Mouse (Mus musculus) midbrain, postnatal 0 days (tissue): ENCODE data around the gene Tekt5. TPM values are rescaled to one million over a fixed set of nuclear protein-coding genes. Genes with fewer than 3 reads are reported as not detected.

ENCODE experiments used
- ATAC-seq: fragments of 200-750 bp; cut with Nextera tagmentation; 2 replicates; pipeline ENCODE4 v1.8.0; 2017; ENCODE audit warnings: moderate number of reproducible peaks, mild to moderate bottlenecking, moderate TSS enrichment, moderate library complexity; ENCODE audit not compliant: low FRiP score
- DNase-seq: peaks from one replicate; pipeline ENCODE4 v3.0.0-alpha.2; 2015; ENCODE audit warnings: low spot score
- H3K27ac ChIP-seq: fragments of 300-500 bp; sonication (generic); 2 replicates; pipeline ENCODE4 v1.5.1; 2014; ENCODE audit warnings: low read depth, mild to moderate bottlenecking, low read length, mixed read lengths
- H3K27me3 ChIP-seq: fragments of 300-500 bp; sonication (generic); 2 replicates; pipeline ENCODE4 v1.6.1; 2014; ENCODE audit warnings: low read length, control low read depth, mixed read lengths; ENCODE audit not compliant: insufficient read depth
- H3K36me3 ChIP-seq: fragments of 300-500 bp; sonication (generic); 2 replicates; pipeline ENCODE4 v1.6.1; 2014; ENCODE audit warnings: low read length, control low read depth, mixed read lengths; ENCODE audit not compliant: insufficient read depth
- H3K4me1 ChIP-seq: fragments of 300-500 bp; sonication (generic); 2 replicates; pipeline ENCODE4 v1.6.1; 2014; ENCODE audit warnings: mild to moderate bottlenecking, control low read depth, antibody characterized with exemption, low read length, mixed read lengths; ENCODE audit not compliant: insufficient read depth
- H3K4me2 ChIP-seq: fragments of 300-500 bp; sonication (generic); 2 replicates; pipeline ENCODE4 v1.6.1; 2014; ENCODE audit warnings: low read depth, mild to moderate bottlenecking, low read length, mixed read lengths; ENCODE audit not compliant: poor library complexity, severe bottlenecking
- H3K4me3 ChIP-seq: fragments of 300-500 bp; sonication (generic); 2 replicates; pipeline ENCODE4 v1.5.1; 2014; ENCODE audit warnings: low read depth, mild to moderate bottlenecking, low read length, moderate library complexity
- H3K9ac ChIP-seq: fragments of 300-500 bp; sonication (generic); replicated peaks from 2 replicates; pipeline ENCODE4 v1.6.1; 2014; ENCODE audit warnings: mild to moderate bottlenecking, low read length, moderate library complexity, mixed read lengths; ENCODE audit not compliant: poor library complexity, severe bottlenecking
- H3K9me3 ChIP-seq: fragments of 300-500 bp; sonication (generic); 2 replicates; pipeline ENCODE4 v1.6.1; 2016; ENCODE audit warnings: low read length, control low read depth
- CTCF ChIP-seq: IDR thresholded peaks from 2 replicates; pipeline ENCODE4 v1.5.1; 2016; ENCODE audit warnings: antibody characterized with exemption, mild to moderate bottlenecking
- WGBS: fragments of 180-500 bp; shearing (Covaris S2); extraction: QIAGEN DNeasy Blood & Tissue Kit; methylation state at CpG from one replicate; pipeline ENCODE4 v1.1.7; 2014; 5-methylcytosine and 5-hydroxymethylcytosine counted together
- polyA plus RNA-seq: library from polyadenylated mRNA; unstranded; fragments of >200 nt; fragmentation: Nextera tagmentation; extraction: Ambion mirVana; gene quantifications from 2 replicates; pipeline ENCODE4 v1.2.1, GENCODE M21; 2015
- total RNA-seq: library from RNA; depleted of rRNA; stranded (reverse); fragments of >200 nt; gene quantifications from 2 replicates; pipeline ENCODE4 v1.2.3, GENCODE M21; 2014; rRNA removed

Tekt5 gene
- 9.4 and 11.2 TPM in 2 replicates for total RNA-seq
- polyA plus RNA-seq = 29.3 and 33.7 TPM in 2 replicates

GRCm38 (mm10) chr16:10394699-10395540, at the start of gene Tekt5:
TSS of gene Tekt5 (minus strand) at chr16:10395490.
- ATAC-seq (peak; percentile 60), DNase-seq (peak; percentile 67)
- Histone ChIP-seq H3K36me3 (no peaks in the 10 kb centered on the region), H3K4me3 (peak within 1 kb of the TSS; percentile 43), H3K4me1 (no peaks in the 10 kb centered on the region), H3K27me3 (no peaks in the 10 kb centered on the region), H3K9ac (peak within 1 kb of the TSS; percentile 63), H3K27ac (no peak within 1 kb of the TSS), H3K9me3 (no peaks in the 10 kb centered on the region), H3K4me2 (peak within 1 kb of the TSS; percentile 66)
- TF ChIP-seq CTCF = peak; percentile 72
- 7% methylated on average over 36 of the region's 37 CpGs for WGBS

DNA sequence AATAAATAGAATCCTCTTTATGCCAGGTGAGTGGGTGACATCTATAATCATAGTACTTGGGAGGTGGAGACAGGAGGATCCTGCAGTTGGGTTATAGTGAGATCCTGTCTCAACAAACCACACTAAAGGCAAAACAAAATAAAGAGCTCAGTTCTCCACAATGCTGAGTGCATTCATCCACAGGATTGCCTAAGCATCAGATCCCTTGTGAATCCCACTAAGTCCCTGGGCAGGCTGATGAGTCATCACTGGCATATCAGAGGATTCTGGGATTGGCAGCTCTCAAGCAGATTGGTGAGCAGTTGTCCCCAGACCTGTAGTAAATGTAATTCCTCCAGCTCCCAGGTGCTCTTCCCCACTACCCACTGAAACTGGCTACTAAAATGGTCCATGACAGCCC, 48.4 kb upstream of the Tekt5 start:
- ATAC-seq = no peak
- Histone ChIP-seq H3K4me3 (no peak overlapping the region), H3K36me3 (0 out of 2 replicates have a peak, but pooled peaks cover under 1% of the 10 kb centered on the region), H3K4me1 (peaks cover 10% of the 10 kb centered on the region; the same call in 1 of the 2 replicates), H3K27ac (no peak overlapping the region), H3K4me2 (no peak overlapping the region), H3K9ac (no peak overlapping the region), H3K27me3 (no peaks in the 10 kb centered on the region), H3K9me3 (no peaks in the 10 kb centered on the region)
- TF ChIP-seq CTCF = no peak
- peak; percentile 8 for DNase-seq

GRCm38 (mm10) chr16:10441761-10442160, 46.5 kb upstream of the Tekt5 start:
- 96% methylated on average over 4 of the region's 4 CpGs for WGBS
- H3K36me3 ChIP-seq = peaks cover 9% of the 10 kb centered on the region; the same call in 1 of the 2 replicates

GRCm38 (mm10) chr16:10441328-10441727, 46.0 kb upstream of the Tekt5 start:
- ATAC-seq = no peak
- Histone ChIP-seq H3K27me3 (no peaks in the 10 kb centered on the region), H3K4me2 (no peak overlapping the region), H3K36me3 (peaks cover 9% of the 10 kb centered on the region; the same call in 1 of the 2 replicates), H3K4me1 (peaks cover 4% of the 10 kb centered on the region; the same call in 1 of the 2 replicates), H3K27ac (no peak overlapping the region), H3K9ac (no peak overlapping the region), H3K4me3 (no peak overlapping the region), H3K9me3 (no peaks in the 10 kb centered on the region)
- WGBS = 88% methylated on average over 6 of the region's 6 CpGs
- DNase-seq = no peak
- TF ChIP-seq CTCF = no peak

More at GRCm38 (mm10) chr16:10441761-10442160, 46.5 kb upstream of the Tekt5 start:
- ATAC-seq (no peak), DNase-seq (no peak)
- no peak overlapping the region for H3K4me2 ChIP-seq
- no peaks in the 10 kb centered on the region for H3K9me3 ChIP-seq
- no peaks in the 10 kb centered on the region for H3K27me3 ChIP-seq
- H3K27ac ChIP-seq = no peak overlapping the region
- no peak overlapping the region for H3K4me3 ChIP-seq
- peaks cover 4% of the 10 kb centered on the region; the same call in 1 of the 2 replicates for H3K4me1 ChIP-seq
- no peak for TF ChIP-seq CTCF
- no peak overlapping the region for H3K9ac ChIP-seq

DNA sequence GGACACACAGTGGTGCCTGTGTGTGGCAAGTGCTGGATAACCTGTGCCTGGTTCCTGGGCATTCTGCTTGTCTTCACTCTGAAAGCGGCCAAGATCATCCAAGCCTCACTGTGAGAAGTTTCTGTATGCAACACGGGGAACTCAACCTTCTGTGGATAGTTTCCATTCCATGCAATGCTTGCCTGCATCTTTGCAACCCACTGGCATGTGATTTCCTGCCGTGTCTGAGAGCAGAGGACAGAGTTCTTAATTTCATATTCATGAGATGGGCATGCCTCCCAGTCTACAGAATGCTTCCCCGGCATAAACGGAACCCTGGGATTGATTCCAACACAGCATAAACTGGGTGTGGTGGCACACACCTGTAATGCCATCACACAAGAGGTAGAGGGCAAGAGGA, 42.8 kb upstream of the Tekt5 start:
- H3K9ac ChIP-seq = no peak overlapping the region
- H3K4me3 ChIP-seq = no peak overlapping the region
- H3K27ac ChIP-seq = no peak overlapping the region
- H3K9me3 ChIP-seq = no peaks in the 10 kb centered on the region
- peaks cover 9% of the 10 kb centered on the region; the same call in 1 of the 2 replicates for H3K36me3 ChIP-seq
- TF ChIP-seq CTCF = no peak
- no peak for DNase-seq
- WGBS = 80% methylated on average over 5 of the region's 5 CpGs
- H3K4me2 ChIP-seq = no peak overlapping the region
- peaks cover 4% of the 10 kb centered on the region; the same call in 1 of the 2 replicates for H3K4me1 ChIP-seq
- ATAC-seq = no peak
- H3K27me3 ChIP-seq = no peaks in the 10 kb centered on the region

DNA sequence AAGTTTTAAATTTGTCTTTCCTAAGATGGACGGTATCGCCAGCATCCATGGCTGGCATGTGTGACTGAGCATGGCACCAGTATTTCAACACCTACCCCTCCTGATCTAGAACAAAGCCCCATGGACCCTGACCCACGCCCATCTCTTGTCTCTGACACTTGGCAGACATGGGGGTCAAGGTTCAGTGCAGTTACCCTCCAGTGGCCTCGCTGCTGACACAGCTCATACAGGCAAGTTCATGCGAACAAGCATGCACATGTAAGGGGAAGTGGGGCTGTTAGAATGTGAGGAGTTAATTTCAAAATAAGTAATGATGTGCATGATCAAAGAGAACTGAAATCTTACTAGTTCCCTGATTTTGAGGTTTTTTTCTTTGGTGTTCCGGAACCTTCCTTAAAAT, 40.9 kb upstream of the Tekt5 start:
- Histone ChIP-seq H3K9me3 (no peaks in the 10 kb centered on the region), H3K4me3 (no peak overlapping the region), H3K27me3 (no peaks in the 10 kb centered on the region), H3K9ac (no peak overlapping the region), H3K36me3 (peaks cover 9% of the 10 kb centered on the region; the same call in 1 of the 2 replicates), H3K4me1 (no peaks in the 10 kb centered on the region), H3K4me2 (no peak overlapping the region), H3K27ac (no peak overlapping the region)
- DNase-seq (no peak), ATAC-seq (no peak)
- WGBS = 88% methylated on average over 6 of the region's 6 CpGs
- TF ChIP-seq CTCF = no peak
